Mouse (Mus musculus): ENCODE data around the gene Fosl1. TPM values are rescaled to one million over a fixed set of nuclear protein-coding genes. Genes with fewer than 3 reads are reported as not detected.
A peak's percentile ranks its signal among the peaks of the same experiment; 100 is the strongest.
"Not testable (repeated sequence)": the region's sequence is repeated elsewhere in the genome, so short reads cannot be mapped to it uniquely, and the experiment has no call there.

Gene Fosl1
- polyA plus RNA-seq, 1 experiment from 2014 or later: not detected

GRCm38 (mm10) chr19:5490313-5490897, 43.1 kb downstream of the Fosl1 start, which contains the start of gene Cfl1:
Gene Cfl1, plus strand, starts transcription at chr19:5490455.
- ATAC-seq (ENCODE audit: low FRiP score): peak; percentile 72

DNA sequence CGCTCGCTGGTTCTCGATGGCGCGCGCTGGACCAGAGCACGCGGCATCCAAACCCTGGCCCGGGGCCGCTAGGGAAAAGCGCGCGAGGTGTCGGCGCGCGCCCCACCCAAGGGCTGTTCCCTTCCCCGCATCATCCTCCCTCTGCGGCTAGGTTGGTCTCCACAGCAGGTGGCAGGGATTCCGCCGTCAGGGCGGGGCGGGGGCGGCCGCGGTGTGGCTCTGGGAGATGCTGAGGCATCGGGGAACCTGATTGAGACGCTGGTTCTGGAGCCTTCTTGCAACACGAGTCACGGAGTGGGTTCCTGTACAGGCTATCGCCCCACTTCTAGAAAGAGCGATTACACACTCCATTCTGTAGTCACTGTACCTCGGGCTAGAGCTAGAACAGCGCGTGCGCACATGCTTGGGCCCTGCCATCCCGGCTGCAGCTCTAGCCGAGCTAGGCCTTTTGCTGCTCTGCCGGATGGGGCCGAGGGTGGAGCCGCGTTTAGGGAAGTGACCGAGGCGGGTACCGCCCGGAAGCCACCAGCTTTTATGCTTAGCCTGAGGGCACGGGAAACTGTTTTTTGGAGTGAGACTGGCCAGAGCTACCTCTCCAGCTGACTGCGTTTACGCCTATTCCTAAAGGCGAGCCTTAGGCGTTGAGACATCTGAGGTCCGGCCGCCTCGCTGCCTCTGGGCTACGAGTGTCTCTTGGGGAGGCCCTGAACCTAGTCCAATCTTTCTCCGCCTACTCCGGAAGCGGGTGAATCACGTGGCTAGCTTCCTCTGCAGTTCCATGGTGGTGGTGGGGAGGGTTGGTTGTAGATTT, 43.8 kb downstream of the Fosl1 start:
- Histone ChIP-seq H3K4me2 (peak overlapping the region; percentile 88), H3K27me3 (no peaks in the 10 kb centered on the region), H3K9me3 (no peaks in the 10 kb centered on the region), H3K9ac (peak overlapping the region; percentile 97), H3K4me3 (peak overlapping the region; percentile 99), H3K4me1 (replicated peaks) (peaks cover 47% of the 10 kb centered on the region), H3K36me3 (peaks cover 40% of the 10 kb centered on the region), H3K27ac (peak overlapping the region; percentile 99)
- under 1% methylated on average over 59 of the region's 59 CpGs for WGBS
- peak; percentile 46 for ATAC-seq (ENCODE audit: low FRiP score)

More at GRCm38 (mm10) chr19:5490313-5490897, 43.1 kb downstream of the Fosl1 start, which contains the start of gene Cfl1:
- Histone ChIP-seq H3K9ac (peak within 1 kb of the TSS; percentile 97), H3K4me3 (peak within 1 kb of the TSS; percentile 99), H3K36me3 (peaks cover 40% of the 10 kb centered on the region), H3K9me3 (no peaks in the 10 kb centered on the region), H3K4me2 (peak within 1 kb of the TSS; percentile 88), H3K4me1 (replicated peaks) (peaks cover 47% of the 10 kb centered on the region), H3K27ac (peak within 1 kb of the TSS; percentile 99), H3K27me3 (no peaks in the 10 kb centered on the region)
- under 1% methylated on average over 61 of the region's 62 CpGs for WGBS

GRCm38 (mm10) chr19:5492641-5493040, 45.3 kb downstream of the Fosl1 start:
- no peak for ATAC-seq (ENCODE audit: low FRiP score)
- Histone ChIP-seq H3K9ac (no peak overlapping the region), H3K27ac (no peak overlapping the region), H3K4me3 (peak overlapping the region; percentile 12; the same call in 1 of the 2 replicates), H3K9me3 (no peaks in the 10 kb centered on the region), H3K36me3 (peaks cover 53% of the 10 kb centered on the region), H3K4me1 (replicated peaks) (peaks cover 32% of the 10 kb centered on the region), H3K4me2 (peak overlapping the region; percentile 88), H3K27me3 (no peaks in the 10 kb centered on the region)
- 90% methylated on average over 4 of the region's 4 CpGs for WGBS

- H3K9me3 ChIP-seq; H3K27me3 ChIP-seq; H3K9ac ChIP-seq; H3K27ac ChIP-seq; ATAC-seq (ENCODE audit: low FRiP score); H3K4me2 ChIP-seq: not testable (repeated sequence)
- WGBS: 63% methylated on average over 9 of the region's 9 CpGs
- Histone ChIP-seq H3K4me3 (0 out of 2 replicates have a peak overlapping the region, but pooled peaks have one; percentile 12), H3K36me3 (peaks cover 60% of the 10 kb centered on the region), H3K4me1 (replicated peaks) (peaks cover 29% of the 10 kb centered on the region)
Observed at GRCm38 (mm10) chr19:5493301-5493721, 46.0 kb downstream of the Fosl1 start.

- Histone ChIP-seq H3K27me3 (no peaks in the 10 kb centered on the region), H3K36me3 (peaks cover 67% of the 10 kb centered on the region)
- WGBS: 87% methylated on average over 3 of the region's 3 CpGs
Observed at GRCm38 (mm10) chr19:5494314-5494713, 47.0 kb downstream of the Fosl1 start.

GRCm38 (mm10) chr19:5495353-5496051, 48.2 kb downstream of the Fosl1 start:
- WGBS: 86% methylated on average over 12 of the region's 12 CpGs
- H3K36me3 ChIP-seq: peaks cover 70% of the 10 kb centered on the region
- no peak for ATAC-seq (ENCODE audit: low FRiP score)

More at GRCm38 (mm10) chr19:5494314-5494713, 47.0 kb downstream of the Fosl1 start:
- no peak overlapping the region for H3K9ac ChIP-seq
- H3K9me3 ChIP-seq: no peaks in the 10 kb centered on the region
- peaks cover 19% of the 10 kb centered on the region for H3K4me1 ChIP-seq (replicated peaks)
- ATAC-seq (ENCODE audit: low FRiP score): no peak
- H3K4me2 ChIP-seq: no peak overlapping the region
- H3K27ac ChIP-seq: no peak overlapping the region
- H3K4me3 ChIP-seq: no peak overlapping the region

GRCm38 (mm10) chr19:5496052-5496370, 48.7 kb downstream of the Fosl1 start:
- H3K4me1 ChIP-seq (replicated peaks): peaks cover 18% of the 10 kb centered on the region
- H3K9me3 ChIP-seq: no peaks in the 10 kb centered on the region
- WGBS: 91% methylated on average over 16 of the region's 16 CpGs
- no peak overlapping the region for H3K27ac ChIP-seq
- no peak overlapping the region for H3K4me2 ChIP-seq
- H3K9ac ChIP-seq: no peak overlapping the region
- no peak overlapping the region for H3K4me3 ChIP-seq
- peaks cover 70% of the 10 kb centered on the region for H3K36me3 ChIP-seq
- ATAC-seq (ENCODE audit: low FRiP score): no peak
- no peaks in the 10 kb centered on the region for H3K27me3 ChIP-seq

More at GRCm38 (mm10) chr19:5495353-5496051, 48.2 kb downstream of the Fosl1 start:
- Histone ChIP-seq H3K27ac (no peak overlapping the region), H3K4me3 (no peak overlapping the region), H3K4me2 (no peak overlapping the region), H3K4me1 (replicated peaks) (peaks cover 18% of the 10 kb centered on the region), H3K27me3 (no peaks in the 10 kb centered on the region), H3K9me3 (no peaks in the 10 kb centered on the region), H3K9ac (no peak overlapping the region)

DNA sequence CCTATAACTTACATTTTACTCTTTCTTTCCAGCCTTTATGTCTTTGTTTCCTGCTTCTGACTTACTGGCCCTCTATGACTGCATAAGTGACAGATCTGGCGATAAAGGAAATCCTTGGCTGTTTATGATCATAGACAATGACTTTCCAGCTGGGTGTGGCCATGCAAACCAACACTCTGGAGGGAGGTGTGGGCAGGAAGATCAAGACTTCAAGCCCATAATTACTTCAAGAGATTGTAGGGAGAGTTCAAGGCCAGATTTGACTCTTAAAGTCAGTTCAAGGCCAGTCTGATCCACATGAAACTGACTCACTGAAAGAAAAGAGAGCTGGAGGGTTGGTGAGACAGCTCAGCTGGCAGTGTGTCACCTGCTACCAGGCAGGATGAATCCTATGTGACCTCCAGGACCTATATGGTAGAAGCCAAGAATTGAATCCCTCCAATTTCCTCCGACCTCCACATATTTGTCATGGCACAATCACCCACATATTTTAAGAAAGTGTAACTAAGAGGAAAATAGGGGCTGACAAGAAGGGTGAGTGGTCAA, 53.1 kb downstream of the Fosl1 start:
- 91% methylated on average over 2 of the region's 2 CpGs for WGBS
- Histone ChIP-seq H3K27ac (no peak overlapping the region), H3K4me3 (no peak overlapping the region), H3K9me3 (no peaks in the 10 kb centered on the region), H3K27me3 (no peaks in the 10 kb centered on the region), H3K9ac (no peak overlapping the region), H3K36me3 (peaks cover 49% of the 10 kb centered on the region), H3K4me1 (replicated peaks) (no peaks in the 10 kb centered on the region; the same call in 1 of the 2 replicates), H3K4me2 (no peak overlapping the region)
- ATAC-seq (ENCODE audit: low FRiP score): no peak

DNA sequence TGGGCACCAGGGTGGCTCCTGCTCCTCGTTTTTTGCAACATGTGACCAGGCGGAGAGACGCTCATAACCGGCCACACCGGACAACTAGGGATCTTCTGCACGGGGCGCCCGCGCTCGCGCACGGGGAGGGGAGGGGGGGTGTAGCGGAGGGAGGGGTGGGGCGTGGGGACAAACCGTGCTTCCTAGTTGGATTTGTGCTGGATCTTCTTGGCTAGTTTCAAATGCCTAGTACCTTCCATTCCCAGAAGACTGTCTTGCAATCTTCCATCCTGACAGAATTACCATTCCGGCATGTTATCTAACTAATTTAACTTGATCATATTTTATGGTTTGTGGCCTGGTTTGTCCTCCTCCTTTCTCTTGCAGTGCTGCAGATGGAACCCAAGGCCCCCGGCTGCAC, 56.3 kb downstream of the Fosl1 start, which contains the start of gene 1700020D05Rik:
Gene 1700020D05Rik (minus strand): TSS at position 101 of the 400 bp plus-strand sequence.
- H3K9ac ChIP-seq: no peak within 1 kb of the TSS
- no peak within 1 kb of the TSS for H3K27ac ChIP-seq
- no peaks in the 10 kb centered on the region for H3K27me3 ChIP-seq
- no peak within 1 kb of the TSS for H3K4me2 ChIP-seq
- H3K36me3 ChIP-seq: peaks cover 16% of the 10 kb centered on the region
- no peak for ATAC-seq (ENCODE audit: low FRiP score)
- H3K4me3 ChIP-seq: no peak within 1 kb of the TSS
- WGBS: 53% methylated on average over 17 of the region's 17 CpGs
- H3K4me1 ChIP-seq (replicated peaks): no peaks in the 10 kb centered on the region; the same call in 1 of the 2 replicates
- no peaks in the 10 kb centered on the region for H3K9me3 ChIP-seq

Measured in hindbrain, embryonic 13.5 days (tissue).